Mouse (Mus musculus): Measurements from ENCODE around the gene Ankrd55.
"Not testable (repeated sequence)": the region's sequence is repeated elsewhere in the genome, so short reads cannot be mapped to it uniquely, and the experiment has no call there.

Gene Ankrd55

GRCm38 (mm10) chr13:112294446-112294845 lies 6.2 kb downstream of the Ankrd55 start:
- no peak for DNase-seq

DNA sequence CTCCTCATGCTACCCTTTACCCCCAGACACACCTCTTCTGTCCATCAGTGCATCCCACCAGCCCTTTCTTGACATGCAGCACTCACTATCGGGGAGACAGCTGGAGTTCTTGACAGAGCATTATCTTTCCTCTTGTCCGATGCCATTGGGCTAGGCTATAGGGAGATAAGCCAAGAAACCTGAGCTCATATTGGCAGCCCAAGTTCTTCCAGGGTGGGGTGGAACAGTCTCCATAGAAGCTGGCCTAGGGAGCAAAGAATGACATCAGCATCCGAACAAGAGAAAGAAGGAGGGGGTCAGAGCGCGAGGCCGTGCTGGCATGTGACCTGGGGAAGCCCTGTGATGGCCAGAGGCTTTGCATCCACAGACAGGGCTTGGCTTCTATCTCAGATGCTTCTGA lies 9.5 kb downstream of the Ankrd55 start:
- DNase-seq: no peak

DNA sequence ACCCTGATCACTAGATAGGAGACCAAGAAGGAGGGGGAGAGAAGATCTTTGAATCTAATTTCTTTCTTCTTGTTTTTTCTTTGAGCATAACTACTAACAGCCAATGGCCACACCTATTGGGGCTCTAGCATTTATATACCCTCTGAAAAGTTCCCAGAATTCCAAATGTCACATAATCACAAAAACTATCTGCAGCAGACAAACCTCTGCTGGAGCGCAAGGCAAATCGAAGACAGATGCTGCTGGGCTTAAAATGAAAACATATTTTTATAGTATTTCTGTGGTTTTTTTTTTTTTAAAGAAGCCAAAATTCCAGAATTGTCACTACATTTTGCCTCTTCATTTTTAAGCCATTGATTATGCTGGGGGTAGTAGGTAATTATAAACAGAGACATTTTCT lies 15.2 kb downstream of the Ankrd55 start:
- DNase-seq: no peak

- DNase-seq: peak; percentile 24
These were observed 20.4 kb downstream of the Ankrd55 start for GRCm38 (mm10) chr13:112308672-112309071.

GRCm38 (mm10) chr13:112311611-112312010 lies 23.4 kb downstream of the Ankrd55 start:
- DNase-seq: not testable (repeated sequence)

DNA sequence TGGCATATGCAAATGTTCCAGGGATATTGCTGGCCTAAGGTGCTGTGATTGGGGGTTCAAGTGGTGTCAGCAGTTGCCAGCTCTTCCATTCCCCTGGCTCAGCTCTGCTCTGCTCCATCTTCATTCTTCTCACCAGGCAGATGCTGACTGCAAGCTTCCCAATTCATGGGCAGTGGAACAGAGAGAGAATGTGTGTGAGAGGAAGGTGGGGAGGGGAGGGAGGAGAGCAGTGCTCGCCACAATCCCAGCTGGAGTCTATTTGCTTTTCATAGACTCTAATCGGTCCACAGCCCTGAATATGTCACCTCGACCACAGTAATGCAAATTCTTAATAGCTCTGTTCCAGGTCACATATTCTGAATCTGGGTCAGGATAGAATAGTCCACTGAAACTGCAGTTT lies 27.2 kb downstream of the Ankrd55 start:
- DNase-seq: no peak

GRCm38 (mm10) chr13:112316622-112317482 lies 28.6 kb downstream of the Ankrd55 start:
- DNase-seq: no peak

GRCm38 (mm10) chr13:112318124-112318523 lies 29.9 kb downstream of the Ankrd55 start:
- DNase-seq: no peak

GRCm38 (mm10) chr13:112323591-112324266 lies 35.5 kb downstream of the Ankrd55 start:
- no peak for DNase-seq

DNA sequence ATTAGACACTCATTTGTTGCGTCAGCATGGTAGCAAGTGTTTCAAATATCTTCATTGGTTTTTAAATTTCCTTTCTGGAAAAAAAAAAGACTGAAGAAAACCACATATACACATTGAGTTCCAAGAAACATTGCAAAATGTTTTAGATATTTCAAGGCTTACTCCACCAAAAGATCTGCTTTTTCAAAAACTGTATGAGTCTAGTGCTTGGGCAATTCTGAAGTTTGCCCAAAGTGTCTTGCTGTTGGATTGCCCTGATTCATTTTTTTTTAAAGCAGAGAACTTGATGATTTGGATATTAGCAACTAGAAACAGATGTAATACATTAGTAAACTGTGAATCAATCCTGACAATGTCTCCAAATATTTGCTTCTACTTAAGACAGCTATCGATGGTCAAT lies 36.9 kb downstream of the Ankrd55 start:
- DNase-seq: no peak

- no peak for DNase-seq
These were observed 38.2 kb downstream of the Ankrd55 start for GRCm38 (mm10) chr13:112326403-112326802.

DNA sequence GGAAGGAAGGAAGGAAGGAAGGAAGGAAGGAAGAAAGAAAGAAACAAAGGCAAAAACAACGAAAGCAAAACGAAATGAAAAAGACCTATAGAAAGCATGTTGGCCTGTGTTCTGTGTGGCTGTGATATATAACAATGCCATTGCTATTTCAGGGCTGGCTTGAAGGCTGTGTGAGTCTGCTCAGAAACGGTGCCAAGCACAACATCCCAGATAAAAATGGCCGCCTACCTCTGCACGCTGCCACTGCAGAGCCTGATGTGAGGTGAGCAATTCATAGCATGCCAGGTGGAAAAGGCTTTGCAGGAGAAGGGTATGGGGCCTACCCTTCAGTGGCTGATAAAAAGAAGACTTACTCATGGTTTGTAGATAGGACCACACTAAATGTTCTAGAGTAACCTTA lies 38.7 kb downstream of the Ankrd55 start:
- DNase-seq: no peak

GRCm38 (mm10) chr13:112327511-112327910 lies 39.3 kb downstream of the Ankrd55 start:
- DNase-seq: no peak

- DNase-seq: no peak
These were observed 42.0 kb downstream of the Ankrd55 start for GRCm38 (mm10) chr13:112330257-112330656.

GRCm38 (mm10) chr13:112330919-112331681 lies 42.8 kb downstream of the Ankrd55 start:
- DNase-seq: no peak

DNA sequence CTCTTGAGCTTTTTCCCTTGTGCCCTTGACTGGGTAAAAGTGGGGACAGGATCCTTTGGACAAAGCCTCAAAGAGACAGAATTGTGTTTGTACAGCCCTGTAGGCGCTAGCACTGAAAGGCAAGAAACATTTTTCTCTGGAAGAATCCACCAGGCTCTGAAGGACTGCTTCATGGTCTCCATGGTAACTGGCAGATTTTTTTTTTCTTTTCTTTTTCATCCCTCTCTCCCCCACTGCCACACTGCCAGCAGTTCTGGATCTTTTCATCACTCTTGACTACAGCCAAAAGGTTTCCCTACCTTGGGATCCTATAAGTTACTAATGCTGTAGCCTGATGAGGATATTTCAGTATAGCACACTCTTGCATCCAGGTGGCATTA lies 43.4 kb downstream of the Ankrd55 start:
- DNase-seq: peak; percentile 14

GRCm38 (mm10) chr13:112335531-112335930 lies 47.3 kb downstream of the Ankrd55 start:
- no peak for DNase-seq

GRCm38 (mm10) chr13:112337146-112337545 lies 48.9 kb downstream of the Ankrd55 start:
- DNase-seq: no peak

DNA sequence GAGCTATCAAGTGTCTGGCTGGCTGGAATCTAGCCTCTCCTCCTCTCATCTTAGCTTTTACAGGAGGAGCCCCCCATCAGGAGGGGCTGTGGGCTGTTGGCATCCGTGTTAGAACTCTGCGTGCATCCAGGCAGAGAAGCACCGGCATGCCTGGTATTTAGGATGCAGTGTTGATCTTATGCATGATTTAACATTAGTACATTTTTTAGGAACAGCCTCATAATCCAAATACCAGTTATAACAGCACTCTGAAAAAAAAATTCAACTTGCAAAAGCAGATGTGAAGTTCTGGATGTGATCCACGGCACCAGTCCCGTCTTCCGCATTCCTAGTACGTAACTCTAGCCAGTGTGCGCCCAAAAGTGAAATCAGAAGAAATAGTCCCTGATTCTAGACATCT lies 52.0 kb downstream of the Ankrd55 start:
- no peak for DNase-seq

DNA sequence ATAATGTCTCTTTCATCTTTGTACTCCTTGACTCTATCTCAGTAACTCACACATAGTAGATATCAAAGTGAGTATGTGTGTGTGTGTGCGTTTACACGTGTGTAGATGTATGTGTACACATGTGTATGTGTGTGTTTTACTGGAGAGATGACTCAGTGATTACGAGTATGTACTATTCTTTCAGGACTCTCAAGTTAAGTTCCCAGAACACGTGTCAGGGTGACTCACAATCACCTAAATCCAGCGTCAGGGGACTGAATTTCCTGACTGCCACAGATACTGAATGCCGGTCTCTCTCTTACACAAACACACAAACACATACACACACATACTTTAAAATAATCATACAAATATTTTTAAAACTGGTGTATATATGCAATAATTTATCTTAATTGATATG lies 52.5 kb downstream of the Ankrd55 start:
- no peak for DNase-seq

GRCm38 (mm10) chr13:112342971-112343627 lies 54.8 kb downstream of the Ankrd55 start:
- DNase-seq: no peak

- DNase-seq: no peak
These were observed 55.4 kb downstream of the Ankrd55 start for GRCm38 (mm10) chr13:112343628-112344009.

GRCm38 (mm10) chr13:112344270-112344864 lies 56.1 kb downstream of the Ankrd55 start:
- DNase-seq: no peak

Data from right cerebral cortex, postnatal 4 days (tissue).